Comparison of ENCODE assay signal across 7 mouse cellular contexts in the genomic region with DNA sequence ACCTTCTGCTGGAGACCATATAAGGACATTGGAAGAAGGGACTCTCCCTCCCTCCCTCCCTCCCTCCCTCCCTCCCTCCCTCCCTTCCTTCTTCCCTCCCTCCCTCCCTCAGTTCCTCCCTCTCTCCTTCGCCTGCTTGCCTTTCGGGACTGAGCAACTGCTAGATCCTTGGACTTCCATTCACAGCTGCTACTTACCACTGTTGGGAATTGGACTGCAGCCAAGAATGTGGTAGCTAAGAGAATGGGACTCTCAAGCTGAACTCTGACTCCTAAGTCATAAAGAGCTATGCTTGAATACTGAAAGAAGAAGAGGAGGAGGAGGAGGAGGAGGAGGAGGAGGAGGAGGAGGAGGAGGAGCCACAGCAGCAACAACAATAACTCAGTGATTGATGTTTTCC.
A peak's percentile ranks its signal among the peaks of the same experiment; 100 is the strongest.
DNase-seq lines count a peak whose midpoint lies in the region; ATAC-seq and TF ChIP-seq lines count a peak whose summit lies in the region.
"Not testable (repeated sequence)": the region's sequence is repeated elsewhere in the genome, so short reads cannot be mapped to it uniquely, and the experiment has no call there.

No protein-coding gene starts in this region.

- H3K9me3 ChIP-seq in embryonic facial prominence, embryonic 12.5 days; heart, embryonic 10.5 days; hindbrain, postnatal 0 days (ENCODE audit: low read length); kidney, postnatal 0 days (replicated peaks; ENCODE audit: low read length); lung, embryonic 14.5 days (ENCODE audit: low read depth, low read length); midbrain, postnatal 0 days (ENCODE audit: low read length): not testable (repeated sequence)

- H3K4me3 ChIP-seq in embryonic facial prominence, embryonic 12.5 days; heart, embryonic 10.5 days; hindbrain, postnatal 0 days (ENCODE audit: low read length); kidney, postnatal 0 days (replicated peaks; ENCODE audit: low read depth, low read length); lung, embryonic 14.5 days (ENCODE audit: low read depth, low read length); midbrain, postnatal 0 days (ENCODE audit: low read depth, low read length): not testable (repeated sequence)

- H3K9ac ChIP-seq in embryonic facial prominence, embryonic 12.5 days; hindbrain, postnatal 0 days (replicated peaks; ENCODE audit: low read length); kidney, postnatal 0 days (ENCODE audit: low read depth, low read length); lung, embryonic 14.5 days; midbrain, postnatal 0 days (replicated peaks; ENCODE audit: low read length, poor library complexity, severe bottlenecking): not testable (repeated sequence)

- not testable (repeated sequence) for H3K36me3 ChIP-seq in embryonic facial prominence, embryonic 12.5 days; heart, embryonic 10.5 days; hindbrain, postnatal 0 days (ENCODE audit: insufficient read depth, low read length); kidney, postnatal 0 days (ENCODE audit: insufficient read depth, low read length); lung, embryonic 14.5 days (ENCODE audit: insufficient read depth); midbrain, postnatal 0 days (ENCODE audit: insufficient read depth, low read length)

- H3K27ac ChIP-seq in embryonic facial prominence, embryonic 12.5 days; hindbrain, postnatal 0 days; kidney, postnatal 0 days; lung, embryonic 14.5 days (ENCODE audit: low read depth); midbrain, postnatal 0 days (ENCODE audit: low read depth, low read length): not testable (repeated sequence)
- peak overlapping the region; percentile 47; the same call in 1 of the 2 replicates for H3K27ac ChIP-seq in heart, embryonic 10.5 days

- 0 out of 2 replicates have a peak, but pooled peaks have one; percentile 52 for ATAC-seq in embryonic facial prominence, embryonic 12.5 days (ENCODE audit: insufficient number of reproducible peaks, insufficient read depth, low FRiP score, low TSS enrichment)
- ATAC-seq in hindbrain, postnatal 0 days; midbrain, postnatal 0 days (ENCODE audit: low FRiP score): not testable (repeated sequence)
- ATAC-seq in kidney, postnatal 0 days (replicated peaks; ENCODE audit: low FRiP score, low read depth) = peak; percentile 89
- ATAC-seq in lung, embryonic 14.5 days (ENCODE audit: insufficient read depth) = peak; percentile 89

- not testable (repeated sequence) for TF ChIP-seq CTCF in hindbrain, postnatal 0 days (IDR thresholded peaks at IDR 0.05; ENCODE audit: low read depth); kidney, postnatal 0 days (IDR thresholded peaks at IDR 0.05; ENCODE audit: low read depth); lung, embryonic 14.5 days (IDR thresholded peaks at IDR 0.05; ENCODE audit: low read depth); midbrain, postnatal 0 days (IDR thresholded peaks at IDR 0.05)

- H3K27me3 ChIP-seq in embryonic facial prominence, embryonic 12.5 days; heart, embryonic 10.5 days (ENCODE audit: insufficient read depth, poor library complexity, severe bottlenecking); hindbrain, postnatal 0 days (ENCODE audit: insufficient read depth, low read length); kidney, postnatal 0 days (ENCODE audit: insufficient read depth, low read length); lung, embryonic 14.5 days (ENCODE audit: insufficient read depth, low read length); midbrain, postnatal 0 days (ENCODE audit: insufficient read depth, low read length): not testable (repeated sequence)

- 16% methylated on average over 2 of the region's 2 CpGs for WGBS in embryonic facial prominence, embryonic 12.5 days
- WGBS in heart, embryonic 10.5 days = no CpG with 5 or more reads among the region's 2 CpGs
- WGBS in hindbrain, postnatal 0 days = no CpG with 5 or more reads among the region's 2 CpGs
- no CpG with 5 or more reads among the region's 2 CpGs for WGBS in kidney, postnatal 0 days
- no CpG with 5 or more reads among the region's 2 CpGs for WGBS in lung, embryonic 14.5 days
- WGBS in midbrain, postnatal 0 days = no CpG with 5 or more reads among the region's 2 CpGs

- not testable (repeated sequence) for H3K4me1 ChIP-seq in embryonic facial prominence, embryonic 12.5 days; heart, embryonic 10.5 days; hindbrain, postnatal 0 days (ENCODE audit: insufficient read depth, low read length); kidney, postnatal 0 days (replicated peaks; ENCODE audit: insufficient read depth, low read length); lung, embryonic 14.5 days (ENCODE audit: insufficient read depth); midbrain, postnatal 0 days (ENCODE audit: insufficient read depth, low read length)

- not testable (repeated sequence) for H3K4me2 ChIP-seq in embryonic facial prominence, embryonic 12.5 days (replicated peaks); hindbrain, postnatal 0 days (ENCODE audit: low read depth, low read length); kidney, postnatal 0 days (ENCODE audit: low read length); lung, embryonic 14.5 days; midbrain, postnatal 0 days (ENCODE audit: low read depth, low read length, poor library complexity, severe bottlenecking)

- peak; percentile 77 for DNase-seq in NIH3T3 (ENCODE audit: low read depth)
- not testable (repeated sequence) for DNase-seq in heart, embryonic 10.5 days (ENCODE audit: low spot score)
- DNase-seq in hindbrain, postnatal 0 days (ENCODE audit: low spot score) = peak; percentile 69
- peak; percentile 95 for DNase-seq in kidney, postnatal 0 days (ENCODE audit: low spot score)
- peak; percentile 95 for DNase-seq in lung, embryonic 14.5 days
- peak; percentile 71 for DNase-seq in midbrain, postnatal 0 days (ENCODE audit: low spot score)
